Mouse (Mus musculus) ZHBTc4 (cell line): Measurements from ENCODE around the gene Wdr89.

Experiments
- DNase-seq: peaks from one replicate; pipeline ENCODE4 v3.0.0-alpha.2; 2011; ENCODE audit warnings: low read depth, low spot score

Wdr89 gene

DNA sequence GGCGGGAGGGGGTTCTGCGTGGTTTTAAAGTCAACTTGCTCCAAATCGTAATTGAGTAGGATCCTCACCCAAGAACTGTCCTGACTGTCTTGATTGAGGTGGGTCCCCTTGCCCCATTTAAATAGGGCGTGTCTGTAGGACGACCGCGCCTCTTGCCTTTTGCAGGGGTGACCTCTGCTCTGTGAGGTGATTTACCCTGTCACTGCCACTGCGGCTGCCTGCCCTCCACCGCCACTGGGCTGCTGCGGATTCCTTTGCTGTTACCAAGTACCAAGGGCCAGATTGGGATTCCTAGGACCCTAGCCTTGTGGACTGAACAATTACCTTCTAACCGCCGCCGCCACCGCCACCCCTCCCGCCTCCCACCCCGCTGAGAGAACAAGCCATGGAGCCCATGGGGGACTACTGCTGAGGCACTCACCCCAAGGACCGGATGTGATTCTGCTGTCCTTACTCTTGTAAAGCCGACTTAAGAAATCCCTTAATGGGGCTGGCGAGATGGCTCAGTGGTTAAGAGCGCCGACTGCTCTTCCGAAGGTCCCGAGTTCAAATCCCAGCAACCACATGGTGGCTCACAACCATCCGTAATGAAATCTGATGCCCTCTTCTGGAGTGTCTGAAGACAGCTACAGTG, 53.1 kb downstream of the Wdr89 start:
- peak; percentile 88 for DNase-seq

DNA sequence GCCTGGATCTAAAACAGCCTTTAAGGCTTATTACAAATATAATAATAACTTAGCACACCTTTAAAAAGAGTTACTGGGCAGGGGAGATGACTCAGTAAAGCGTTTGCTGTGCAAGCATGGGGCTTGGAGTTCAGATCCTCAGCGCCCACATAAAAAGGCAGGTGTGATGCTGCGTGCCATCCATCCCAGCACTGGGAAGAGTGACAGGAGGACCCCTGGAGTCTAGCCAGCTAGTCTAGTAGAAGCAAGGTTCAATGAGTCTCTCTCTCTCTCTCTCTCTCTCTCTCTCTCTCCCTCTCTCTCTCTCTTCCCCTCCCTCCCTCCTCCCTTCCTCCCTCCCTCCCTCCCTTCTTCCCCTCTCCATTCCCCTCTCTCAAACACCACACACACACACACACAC, 53.8 kb downstream of the Wdr89 start:
- no peak for DNase-seq

DNA sequence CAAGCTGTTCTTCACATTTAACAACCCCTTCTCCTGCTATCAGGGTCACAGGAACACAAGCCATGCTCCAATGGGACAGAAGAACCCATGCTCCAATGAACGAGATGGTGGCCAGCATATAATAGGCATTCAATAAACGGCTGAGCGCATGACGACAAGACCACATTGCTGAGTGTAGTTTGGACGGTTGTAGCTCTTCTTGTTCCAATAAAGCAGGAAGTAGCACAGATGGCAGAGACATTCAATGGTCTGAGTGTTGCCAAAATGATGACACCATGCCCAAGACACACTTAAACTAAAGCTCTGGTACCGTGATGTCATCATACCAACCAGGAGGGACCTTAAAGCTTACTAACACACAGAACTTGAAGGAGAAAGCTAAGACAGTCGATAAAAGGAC, 56.6 kb downstream of the Wdr89 start:
- no peak for DNase-seq

DNA sequence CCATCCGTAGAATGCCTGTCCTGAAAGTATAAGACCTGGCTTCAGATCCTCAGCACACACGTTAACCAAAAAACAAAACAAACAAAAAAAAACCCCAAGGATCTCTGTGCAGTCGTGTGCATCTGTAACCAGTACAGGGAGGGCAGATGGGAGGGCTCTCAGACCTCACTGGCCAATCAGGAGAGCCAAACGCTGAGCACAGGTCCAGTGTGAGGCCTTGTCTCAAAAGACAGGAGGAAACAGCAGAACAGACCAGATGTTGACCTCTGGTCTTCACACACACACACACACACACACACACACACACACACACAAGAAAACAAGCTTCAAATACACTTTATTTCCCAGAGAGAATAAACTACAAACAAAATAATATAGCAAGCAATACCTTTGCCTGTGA, 69.8 kb downstream of the Wdr89 start:
- peak; percentile 68 for DNase-seq

DNA sequence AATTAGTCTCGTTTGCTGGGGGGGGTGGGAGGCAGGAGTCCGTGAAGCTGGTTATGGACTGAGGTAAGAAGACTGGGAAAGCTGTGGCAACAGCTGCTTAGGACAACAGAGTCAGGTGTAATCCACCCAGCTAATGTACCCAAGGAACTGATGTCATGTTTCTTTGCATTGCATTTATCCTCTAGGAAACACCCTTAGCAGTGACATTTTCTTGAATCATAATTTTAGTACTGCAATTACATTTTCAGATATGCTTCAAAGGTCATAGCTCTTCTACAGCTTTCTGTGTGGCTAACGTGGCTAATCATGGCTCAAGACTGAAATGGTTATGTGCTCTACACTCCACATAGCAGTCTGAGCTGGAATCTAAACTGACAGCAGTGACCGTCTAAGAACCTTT, 70.3 kb downstream of the Wdr89 start:
- DNase-seq, result no peak

DNA sequence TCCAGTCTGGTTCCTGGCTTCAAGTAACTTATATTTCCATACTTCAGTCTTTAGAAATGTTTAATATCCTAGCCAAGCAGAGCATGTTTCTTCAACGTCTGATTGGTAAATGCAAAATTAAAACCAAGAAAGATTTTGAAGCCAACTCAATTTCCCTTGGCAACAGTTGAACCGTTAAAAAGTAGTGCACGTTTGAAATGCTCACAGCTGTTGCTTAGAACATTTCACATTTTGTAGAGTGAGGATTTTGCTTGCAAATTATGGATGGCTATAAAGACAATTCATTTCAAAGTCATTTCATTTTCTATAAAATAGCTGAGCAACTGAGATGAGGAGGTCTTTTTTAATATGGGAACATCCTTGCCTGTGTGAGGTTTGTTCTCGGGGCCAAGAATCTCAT, 71.6 kb downstream of the Wdr89 start:
- no peak for DNase-seq

DNA sequence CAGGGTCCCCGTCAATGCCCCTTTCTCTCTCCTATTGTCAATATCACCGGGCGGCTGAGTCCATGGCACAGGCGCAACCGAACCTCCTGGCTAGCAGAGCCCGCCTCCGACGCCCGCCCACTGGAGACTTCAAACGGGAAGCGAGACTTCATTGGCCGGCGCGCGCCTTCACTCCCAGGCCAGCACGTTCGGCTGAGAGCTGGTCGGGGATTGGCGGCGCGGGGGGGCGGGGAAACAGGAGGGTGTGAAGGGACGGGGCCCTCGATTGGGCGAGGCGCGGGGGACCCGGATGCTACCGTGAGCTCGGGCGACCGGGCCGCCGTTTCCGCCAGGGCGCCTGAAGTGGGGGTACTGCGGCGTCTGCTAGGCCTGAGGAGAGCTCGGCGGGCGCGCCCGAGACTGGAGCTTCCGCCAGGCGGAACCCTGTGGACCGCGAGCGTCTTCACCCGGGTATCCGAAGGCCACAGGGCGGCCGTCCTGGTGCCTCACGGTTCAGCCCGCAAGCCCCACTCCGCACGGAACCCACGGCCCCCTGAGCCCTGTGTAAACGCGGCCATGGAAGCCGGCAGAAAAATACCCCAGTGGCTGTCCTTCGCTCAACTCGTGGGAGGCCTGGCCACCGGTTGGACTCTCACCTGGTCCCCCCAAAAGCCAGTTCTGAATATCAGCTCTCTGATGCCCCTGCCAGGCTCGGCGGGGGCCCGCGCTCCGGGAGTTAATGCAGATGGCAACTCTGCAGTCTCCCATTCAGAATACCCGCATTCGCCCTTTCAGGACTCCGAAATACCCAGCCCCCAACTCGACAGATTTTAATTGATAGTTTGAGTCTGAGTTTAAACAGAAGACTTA, 73.0 kb downstream of the Wdr89 start, which contains the start of gene Ppp2r5e:
Gene Ppp2r5e, minus strand, starts transcription at position 92 of the 849 bp plus-strand sequence.
- peak; percentile 100 for DNase-seq

DNA sequence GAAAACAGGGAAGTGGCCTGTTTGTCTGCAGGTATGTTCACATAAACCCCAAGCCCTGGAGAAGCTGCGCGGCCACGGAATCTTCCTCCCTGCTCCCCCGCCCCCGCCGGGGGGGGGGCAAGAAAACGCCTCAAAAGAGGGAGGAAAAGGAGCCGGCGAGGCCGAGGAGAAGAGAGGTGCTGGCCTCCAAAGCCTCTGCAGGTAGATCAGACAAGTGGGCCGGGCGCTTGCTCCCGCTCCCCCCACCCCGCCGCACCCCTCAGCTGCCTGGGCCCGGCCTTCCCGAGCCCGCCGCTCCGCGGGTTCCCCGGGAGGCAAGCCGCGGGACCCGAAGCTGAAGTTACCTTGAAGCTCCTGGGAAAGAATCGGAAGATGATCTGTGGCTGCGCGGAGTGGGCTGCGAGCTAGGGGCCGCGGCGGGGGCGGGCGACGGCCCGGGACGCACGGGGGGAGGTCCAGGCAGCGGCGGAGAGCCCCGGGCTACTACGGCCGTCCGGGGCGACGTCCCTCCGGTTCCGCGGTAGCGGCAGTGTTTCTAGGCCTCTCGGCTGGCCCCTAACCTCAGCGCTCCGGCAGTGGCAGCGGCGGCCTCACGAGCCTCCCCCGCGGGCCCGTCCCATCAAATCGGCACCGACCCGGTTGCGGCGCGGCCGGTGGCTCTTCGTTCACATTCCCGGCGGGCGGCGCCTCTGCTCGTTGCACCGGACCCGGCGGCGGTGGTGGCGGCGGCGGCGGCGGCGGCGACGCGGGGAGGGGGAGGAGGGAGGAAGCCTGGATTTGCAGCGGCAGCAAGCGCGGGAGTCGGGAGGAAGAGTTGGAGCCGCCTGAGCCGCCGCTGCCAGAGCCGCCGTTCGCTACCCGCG, 73.8 kb downstream of the Wdr89 start:
- peak; percentile 52 for DNase-seq

DNA sequence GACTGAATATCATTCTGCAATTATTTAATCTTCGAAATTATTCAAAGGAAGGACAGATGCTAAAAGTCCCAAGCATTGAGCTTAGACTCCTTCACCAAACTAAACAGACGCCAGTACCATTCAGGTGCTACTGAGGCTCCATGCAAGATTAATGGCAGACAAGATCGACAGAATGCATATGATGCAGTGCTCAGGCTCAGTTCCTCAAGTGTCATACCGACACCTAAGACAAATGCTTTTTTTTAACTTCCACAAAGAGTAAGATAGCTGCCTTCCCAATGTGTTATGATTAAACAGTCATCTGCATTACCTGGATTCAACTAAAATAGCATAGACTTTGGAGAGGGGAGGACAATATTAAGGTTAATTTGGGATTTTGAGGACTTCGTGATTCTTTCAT, 74.9 kb downstream of the Wdr89 start:
- no peak for DNase-seq

DNA sequence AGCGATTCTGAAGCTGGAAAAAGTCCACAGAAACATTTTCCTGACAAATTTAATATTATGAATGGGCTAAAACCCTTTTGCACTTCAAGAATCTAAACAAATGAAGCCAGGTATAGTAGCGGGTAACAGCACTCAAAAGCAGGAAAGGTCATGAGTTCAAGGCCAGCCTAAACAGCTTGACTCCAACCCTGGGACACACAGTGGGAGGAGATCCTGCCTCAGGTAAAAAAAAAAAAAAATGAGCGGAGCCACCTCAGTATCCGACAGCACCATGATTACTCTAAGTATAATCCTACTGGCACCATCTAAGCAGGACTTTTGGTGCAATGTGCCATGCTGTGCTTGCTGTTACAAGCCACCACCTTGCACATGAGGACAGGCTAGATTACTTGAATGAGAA, 75.5 kb downstream of the Wdr89 start:
- peak; percentile 48 for DNase-seq

DNA sequence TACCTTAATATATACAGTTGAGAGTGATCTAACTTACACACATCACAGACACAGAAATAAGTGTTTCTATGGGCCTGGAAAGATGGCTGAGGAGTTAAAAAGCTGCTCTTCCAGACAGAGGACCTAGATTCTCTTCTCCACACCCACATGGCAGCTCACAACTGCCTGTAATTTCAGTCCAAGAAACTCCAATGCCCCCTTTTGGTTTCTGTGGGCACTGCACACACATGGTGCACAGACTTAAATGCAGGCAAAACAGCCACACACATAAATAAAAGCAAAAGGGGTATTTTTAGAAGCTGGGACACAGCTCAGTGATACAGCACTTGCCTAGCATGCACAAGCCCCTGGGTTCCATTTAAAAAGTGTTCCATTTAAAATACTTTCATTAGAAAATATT, 81.8 kb downstream of the Wdr89 start:
- peak; percentile 78 for DNase-seq

DNA sequence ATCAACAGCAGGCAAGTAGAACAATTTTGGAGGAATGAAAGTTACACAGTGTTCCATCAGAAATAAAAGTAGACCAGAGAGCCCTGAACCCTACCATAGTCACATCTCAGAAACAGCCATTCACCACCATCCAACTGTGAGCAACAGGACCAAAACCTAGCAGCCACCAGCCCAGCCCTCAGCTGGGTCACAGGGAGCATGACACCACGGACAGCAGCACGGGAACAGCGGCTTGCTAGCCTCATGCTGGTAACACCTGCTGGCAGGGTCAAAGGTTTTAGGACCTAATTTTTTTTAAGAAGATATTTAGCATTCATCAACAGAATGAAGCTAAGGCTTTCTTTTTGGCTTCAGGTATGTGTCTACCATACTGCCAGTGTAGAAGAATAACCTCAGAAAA, 85.6 kb downstream of the Wdr89 start:
- DNase-seq, result no peak
